29 mouse cellular contexts compared by ENCODE assay signal in the genomic region with DNA sequence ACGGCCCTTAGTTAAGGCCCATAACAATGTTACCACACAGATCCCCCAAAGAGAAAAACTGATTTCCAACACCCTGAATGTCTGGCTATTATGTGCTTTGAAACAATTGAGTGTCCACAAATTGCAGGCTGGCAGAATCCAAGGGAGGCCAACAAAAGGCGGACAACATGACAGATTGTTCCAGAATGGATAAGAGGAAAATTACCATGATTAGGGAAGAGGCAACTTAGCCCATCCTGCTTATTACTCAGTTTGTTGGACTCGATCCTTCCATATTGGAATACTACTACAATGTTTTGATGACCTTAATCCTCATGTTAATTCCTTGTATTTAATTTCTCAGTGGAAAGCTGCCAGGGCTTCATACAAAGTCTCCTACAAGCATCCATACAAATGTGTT.
"Had no signal": no experiment of that assay in that cellular context is flagged by ENCODE, and none has a peak within 500 bp of the region (broad histone marks: within the 10 kb centered on the region; RNA-seq: fewer than 3 reads in every experiment).

No protein-coding gene starts in this region.

- H3K9me3 ChIP-seq: heart, embryonic 13.5 days; heart, embryonic 15.5 days; hindbrain, embryonic 13.5 days; hindbrain, embryonic 15.5 days; kidney, embryonic 15.5 days; limb, embryonic 10.5 days; limb, embryonic 12.5 days; liver, embryonic 13.5 days; liver, embryonic 15.5 days had no signal

- H3K27ac ChIP-seq: gastrocnemius, adult 2 months; heart, embryonic 13.5 days; heart, embryonic 15.5 days; hindbrain, embryonic 13.5 days; hindbrain, embryonic 15.5 days; hindbrain, postnatal 0 days; kidney, embryonic 15.5 days; kidney, postnatal 0 days; left cerebral cortex, adult 2 months; limb, embryonic 10.5 days; limb, embryonic 12.5 days; liver, embryonic 13.5 days; liver, embryonic 15.5 days had no signal

- H3K9ac ChIP-seq: heart, embryonic 13.5 days; heart, embryonic 15.5 days; hindbrain, embryonic 13.5 days; hindbrain, embryonic 15.5 days; kidney, embryonic 15.5 days; limb, embryonic 12.5 days; liver, embryonic 13.5 days; liver, embryonic 15.5 days had no signal

- H3K4me1 ChIP-seq: hindbrain, embryonic 15.5 days; kidney, embryonic 15.5 days; limb, embryonic 10.5 days; limb, embryonic 12.5 days; liver, embryonic 15.5 days had no signal

- H3K4me3 ChIP-seq: gastrocnemius, adult 2 months; heart, embryonic 13.5 days; heart, embryonic 15.5 days; hindbrain, embryonic 13.5 days; hindbrain, embryonic 15.5 days; kidney, embryonic 15.5 days; left cerebral cortex, adult 2 months; limb, embryonic 10.5 days; limb, embryonic 12.5 days; liver, embryonic 13.5 days; liver, embryonic 15.5 days had no signal

- DNase-seq: gastrocnemius, adult 2 months; gastrocnemius, postnatal 14 days; gastrocnemius, postnatal 36 days; heart, adult 18-20 months; heart, postnatal 14 days; heart, postnatal 36 days; kidney, adult 11 months; kidney, adult 2 months; kidney, adult 9 months; kidney, postnatal 14 days; kidney, postnatal 36 days; layer of hippocampus, adult 9-11 months; layer of hippocampus, postnatal 36 days; liver; liver, embryonic 13.5 days had no signal

- H3K27me3 ChIP-seq: heart, embryonic 13.5 days; heart, embryonic 15.5 days; hindbrain, embryonic 13.5 days; hindbrain, embryonic 15.5 days; kidney, embryonic 15.5 days; limb, embryonic 12.5 days; liver, embryonic 13.5 days; liver, embryonic 15.5 days had no signal

- H3K4me2 ChIP-seq: heart, embryonic 11.5 days; heart, embryonic 13.5 days; heart, embryonic 15.5 days; hindbrain, embryonic 13.5 days; hindbrain, embryonic 15.5 days; kidney, embryonic 15.5 days; limb, embryonic 12.5 days; liver, embryonic 11.5 days; liver, embryonic 13.5 days; liver, embryonic 15.5 days had no signal

- H3K36me3 ChIP-seq: heart, embryonic 13.5 days; heart, embryonic 15.5 days; hindbrain, embryonic 13.5 days; hindbrain, embryonic 15.5 days; kidney, embryonic 15.5 days; limb, embryonic 10.5 days; limb, embryonic 12.5 days; liver, embryonic 13.5 days; liver, embryonic 15.5 days had no signal

- ATAC-seq: hindbrain, postnatal 0 days; intestine, embryonic 16.5 days had no signal
